ENCODE assay signal across 22 mouse cellular contexts in the genomic region with DNA sequence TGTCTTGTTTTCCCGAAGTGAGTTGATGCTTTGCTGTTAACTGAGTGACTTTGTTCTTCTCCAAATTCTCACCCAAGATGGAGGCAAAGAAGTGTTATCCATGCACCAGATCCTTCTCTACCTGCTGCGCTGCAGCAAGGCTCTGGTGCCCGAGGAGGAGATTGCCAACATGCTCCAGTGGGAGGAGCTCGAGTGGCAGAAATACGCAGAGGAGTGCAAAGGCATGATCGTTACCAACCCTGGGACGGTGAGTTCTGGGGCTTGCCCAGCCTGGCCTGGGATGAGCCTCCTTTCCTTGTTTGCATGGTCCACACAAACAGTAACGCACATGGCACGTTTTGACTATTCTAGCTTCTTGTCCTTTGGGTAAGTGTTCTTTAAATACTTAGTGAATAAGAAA. TPM values are rescaled to one million over a fixed set of nuclear protein-coding genes. Genes with fewer than 3 reads are reported as not detected.
DNase-seq lines count a peak whose midpoint lies in the region; ATAC-seq and TF ChIP-seq lines count a peak whose summit lies in the region.
"Had no signal": no experiment of that assay in that cellular context is flagged by ENCODE, and none has a peak within 500 bp of the region (broad histone marks: within the 10 kb centered on the region; RNA-seq: fewer than 3 reads in every experiment).

No protein-coding gene starts in this region.

- H3K27ac ChIP-seq in layer of hippocampus, adult 2 months = no peak overlapping the region
- no peak overlapping the region for H3K27ac ChIP-seq in hindbrain, postnatal 0 days
- H3K27ac ChIP-seq: embryonic facial prominence, embryonic 10.5 days; embryonic facial prominence, embryonic 12.5 days; forebrain, embryonic 13.5 days; forebrain, embryonic 15.5 days had no signal

- no peak overlapping the region for H3K4me3 ChIP-seq in layer of hippocampus, adult 2 months
- H3K4me3 ChIP-seq in hindbrain, postnatal 0 days (ENCODE audit: low read length) = no peak overlapping the region
- H3K4me3 ChIP-seq: embryonic facial prominence, embryonic 10.5 days; embryonic facial prominence, embryonic 12.5 days; forebrain, embryonic 13.5 days; forebrain, embryonic 15.5 days had no signal

- no peak for DNase-seq in frontal cortex, postnatal 14 days (ENCODE audit: low spot score in 2 of 2)
- DNase-seq in layer of hippocampus, adult 2 months (ENCODE audit: low spot score in 2 of 2) = no peak
- DNase-seq in layer of hippocampus, postnatal 14 days (ENCODE audit: low spot score in 2 of 2) = no peak
- peak; percentile 32 for DNase-seq in R1 (ENCODE audit: low read depth, low spot score)
- DNase-seq in brain, adult 2 months (ENCODE audit: low read depth, low spot score) = peak; percentile 51
- DNase-seq in hindbrain, postnatal 0 days (ENCODE audit: low spot score) = no peak
- DNase-seq: adrenal gland, adult 8-10 months; adrenal gland, postnatal 14 days; adrenal gland, postnatal 36 days; cerebellum, adult 11 months; cerebellum, adult 18-20 months; cerebellum, adult 8-10 months; cerebellum, adult 9-11 months; cerebellum, postnatal 14 days; cerebellum, postnatal 36 days had no signal

- no peaks in the 10 kb centered on the region for H3K27me3 ChIP-seq in hindbrain, postnatal 0 days (ENCODE audit: insufficient read depth, low read length)
- H3K27me3 ChIP-seq: embryonic facial prominence, embryonic 12.5 days; forebrain, embryonic 13.5 days; forebrain, embryonic 15.5 days had no signal

- ATAC-seq in frontal cortex, adult (ENCODE audit: low TSS enrichment) = peak; percentile 60
- ATAC-seq in granulocyte monocyte progenitor cell, adult 5-6 weeks (replicated peaks; ENCODE audit: poor library complexity, severe bottlenecking) = no peak
- ATAC-seq in hindbrain, postnatal 0 days = no peak
- ATAC-seq: activated CD4-positive, CD25-positive, alpha-beta regulatory T cell, adult 4 months; forebrain, embryonic 13.5 days; forebrain, embryonic 15.5 days had no signal

- no peak overlapping the region for H3K4me2 ChIP-seq in hindbrain, postnatal 0 days (ENCODE audit: low read depth, low read length)
- H3K4me2 ChIP-seq: embryonic facial prominence, embryonic 12.5 days; forebrain, embryonic 13.5 days; forebrain, embryonic 15.5 days had no signal

- WGBS in hindbrain, postnatal 0 days = 89% methylated on average over 9 of the region's 9 CpGs

- no peak overlapping the region for H3K9ac ChIP-seq in hindbrain, postnatal 0 days (replicated peaks; ENCODE audit: low read length)
- H3K9ac ChIP-seq: embryonic facial prominence, embryonic 12.5 days; forebrain, embryonic 13.5 days; forebrain, embryonic 15.5 days had no signal

- H3K36me3 ChIP-seq in hindbrain, postnatal 0 days (ENCODE audit: insufficient read depth, low read length) = peaks cover 46% of the 10 kb centered on the region

- peak; percentile 40 for TF ChIP-seq CTCF in layer of hippocampus, adult 2 months (conservative IDR thresholded peaks at IDR 0.05)
- no peak for TF ChIP-seq CTCF in hindbrain, postnatal 0 days (IDR thresholded peaks at IDR 0.05; ENCODE audit: low read depth)

- no peaks in the 10 kb centered on the region for H3K9me3 ChIP-seq in hindbrain, postnatal 0 days (ENCODE audit: low read length)
- H3K9me3 ChIP-seq: embryonic facial prominence, embryonic 10.5 days; embryonic facial prominence, embryonic 12.5 days; forebrain, embryonic 13.5 days; forebrain, embryonic 15.5 days had no signal

- H3K4me1 ChIP-seq in hindbrain, postnatal 0 days (ENCODE audit: insufficient read depth, low read length) = no peaks in the 10 kb centered on the region
- H3K4me1 ChIP-seq: embryonic facial prominence, embryonic 10.5 days; embryonic facial prominence, embryonic 12.5 days had no signal

RNA-seq across cellular contexts. Expression of a gene that starts 54.0 kb away (rescaled TPM):
- 10 to 100 TPM; 88.5 to 89.2 TPM for total RNA-seq in layer of hippocampus, adult 2 months (2021)
- total RNA-seq in layer of hippocampus, postnatal 14 days (2021) = 10 to 100 TPM; 82.3 to 87.7 TPM
- total RNA-seq in granulocyte monocyte progenitor cell, adult 5-6 weeks (2014; fragmentation: Nextera tagmentation) = 33.0 and 42.1 TPM in 2 replicates
- 12.1 and 23.5 TPM in 2 replicates for total RNA-seq in granulocyte monocyte progenitor cell, adult 5-6 weeks (2017)
- 34.0 and 38.2 TPM in 2 replicates for total RNA-seq in hindbrain, postnatal 0 days (2014; rRNA removed)
- 32.3 and 33.7 TPM in 2 replicates for polyA plus RNA-seq in hindbrain, postnatal 0 days (2015; fragmentation: Nextera tagmentation; extraction: Ambion mirVana)

RNA-seq across cellular contexts. Expression of a gene that starts 54.1 kb away (rescaled TPM):
- 10 to 100 TPM; 30.3 to 31.1 TPM for total RNA-seq in layer of hippocampus, adult 2 months (2021)
- total RNA-seq in layer of hippocampus, postnatal 14 days (2021) = 10 to 100 TPM; 24.3 to 25.8 TPM
- 26.5 and 29.3 TPM in 2 replicates for total RNA-seq in granulocyte monocyte progenitor cell, adult 5-6 weeks (2014; fragmentation: Nextera tagmentation)
- total RNA-seq in granulocyte monocyte progenitor cell, adult 5-6 weeks (2017) = 18.6 and 23.7 TPM in 2 replicates
- 15.1 and 21.3 TPM in 2 replicates for total RNA-seq in hindbrain, postnatal 0 days (2014; rRNA removed)
- polyA plus RNA-seq in hindbrain, postnatal 0 days (2015; fragmentation: Nextera tagmentation; extraction: Ambion mirVana) = 21.1 and 25.0 TPM in 2 replicates

Comparison
In these comparisons a context has a peak if more than half of its experiments do, and no peak if none do; other contexts are left out.
1. DNase-seq: peak in R1 (single experiment) and brain, adult 2 months (single experiment); none in frontal cortex, postnatal 14 days (0 of 2), layer of hippocampus, adult 2 months (0 of 2), layer of hippocampus, postnatal 14 days (0 of 2) and hindbrain, postnatal 0 days (single experiment).